Mouse (Mus musculus) megakaryocyte, embryonic 14.5 days (primary cell): ENCODE measurements around the gene Pla2g2d.

Experiments
- FLI1 ChIP-seq: IDR thresholded peaks from 2 replicates; pipeline ENCODE4 v1.6.1; 2012; ENCODE audit warnings: low read length, inconsistent platforms, mixed read lengths
- GATA1 ChIP-seq: IDR thresholded peaks from 3 replicates; pipeline ENCODE4 v1.6.1; 2012; ENCODE audit warnings: mixed read lengths, low read length, inconsistent platforms, borderline replicate concordance

DNA sequence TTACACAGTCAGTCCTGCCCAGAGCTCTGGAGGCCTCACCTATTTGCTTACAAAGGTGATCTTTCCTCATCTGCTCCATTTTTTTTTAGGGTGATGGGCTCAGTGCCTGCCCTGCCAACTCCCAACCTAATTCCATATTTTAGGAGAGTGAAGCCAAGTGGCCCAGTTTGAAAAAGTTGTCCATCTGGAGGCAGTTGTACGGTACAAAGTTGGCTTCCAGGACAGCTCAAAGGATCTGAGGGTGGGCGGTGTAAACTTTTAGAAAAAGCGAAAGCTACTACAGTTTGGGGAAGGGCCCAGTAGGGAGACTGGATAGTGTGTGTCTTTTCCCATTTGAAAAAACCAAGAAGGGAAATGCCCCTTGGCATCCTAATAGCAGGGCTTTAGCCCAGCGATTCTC is 40.7 kb upstream of the Pla2g2d start:
- TF ChIP-seq GATA1 (no peak), FLI1 (no peak)
